Mouse (Mus musculus) C2C12 (cell line): ENCODE measurements around the gene Lmntd1. TPM values are rescaled to one million over a fixed set of nuclear protein-coding genes. Genes with fewer than 3 reads are reported as not detected.
"Not testable (repeated sequence)": the region's sequence is repeated elsewhere in the genome, so short reads cannot be mapped to it uniquely, and the experiment has no call there.

Experiments used
- H3K27me3 ChIP-seq: one replicate; pipeline ENCODE4 v1.6.1; 2011; ENCODE audit not compliant: control insufficient read depth, insufficient read depth, insufficient read length
- H3K36me3 ChIP-seq: one replicate; pipeline ENCODE4 v1.6.1; 2011; ENCODE audit not compliant: control insufficient read depth, insufficient read depth
- H3K4me3 ChIP-seq: one replicate; pipeline ENCODE4 v1.5.1; 2011; ENCODE audit warnings: mild to moderate bottlenecking, control low read depth; ENCODE audit not compliant: poor library complexity, insufficient read depth, severe bottlenecking
- H3K79me2 ChIP-seq: one replicate; pipeline ENCODE4 v1.6.1; 2011; ENCODE audit not compliant: control insufficient read depth, insufficient read depth
- H3K79me3 ChIP-seq: one replicate; pipeline ENCODE4 v1.6.1; 2011; ENCODE audit warnings: low read depth, control low read depth
- H3ac ChIP-seq: one replicate; pipeline ENCODE3; 2011; ENCODE audit warnings: low read depth; ENCODE audit not compliant: control insufficient read depth, insufficient read length
- CEBPB ChIP-seq: IDR thresholded peaks from one replicate; pipeline ENCODE4 v1.6.1; 2011; ENCODE audit warnings: low read depth, mild to moderate bottlenecking, control low read depth, moderate library complexity
- CTCF ChIP-seq: IDR thresholded peaks from one replicate; pipeline ENCODE4 v1.5.1; 2011; ENCODE audit not compliant: control insufficient read depth, insufficient read depth, insufficient read length
- FOSL1 ChIP-seq: IDR thresholded peaks from one replicate; pipeline ENCODE4 v1.8.0; 2011; ENCODE audit warnings: mild to moderate bottlenecking, low read length; ENCODE audit not compliant: poor library complexity, insufficient read depth, severe bottlenecking
- MAX ChIP-seq: IDR thresholded peaks from one replicate; pipeline ENCODE4 v1.6.1; 2011; ENCODE audit warnings: mild to moderate bottlenecking, control low read depth
- MYOD1 ChIP-seq: IDR thresholded peaks from one replicate; pipeline ENCODE4 v1.6.1; 2011; ENCODE audit warnings: low read depth; ENCODE audit not compliant: control insufficient read depth, insufficient read length
- MYOG ChIP-seq: IDR thresholded peaks from one replicate; pipeline ENCODE4 v1.6.1; 2011; ENCODE audit not compliant: control insufficient read depth, insufficient read length; ENCODE audit errors: extremely low read depth
- USF1 ChIP-seq: IDR thresholded peaks from one replicate; pipeline ENCODE4 v1.6.1; 2011; ENCODE audit warnings: low read depth, mild to moderate bottlenecking, control low read depth, moderate library complexity
- polyA plus RNA-seq: library from polyadenylated mRNA; unstranded; fragments of >200 nt; fragmentation: generic; extraction: Trizol; gene quantifications from one replicate; pipeline ENCODE4 v1.2.1, GENCODE M21; 2012; ENCODE audit warnings: missing spikeins

The Lmntd1 gene
- polyA plus RNA-seq, 1 experiment, result not detected

- H3K27me3 ChIP-seq, result no peaks in the 10 kb centered on the region
- no peak overlapping the region for H3K4me3 ChIP-seq
- no peaks in the 10 kb centered on the region for H3K36me3 ChIP-seq
- TF ChIP-seq CTCF, result no peak
- TF ChIP-seq MYOD1, result no peak
- TF ChIP-seq MYOG, result no peak
- no peak for TF ChIP-seq USF1
- no peaks in the 10 kb centered on the region for H3K79me3 ChIP-seq
- no peaks in the 10 kb centered on the region for H3K79me2 ChIP-seq
- no peak overlapping the region for H3ac ChIP-seq
Measured at GRCm38 (mm10) chr6:145342836-145343235, 271.3 kb downstream of the Lmntd1 start.

DNA sequence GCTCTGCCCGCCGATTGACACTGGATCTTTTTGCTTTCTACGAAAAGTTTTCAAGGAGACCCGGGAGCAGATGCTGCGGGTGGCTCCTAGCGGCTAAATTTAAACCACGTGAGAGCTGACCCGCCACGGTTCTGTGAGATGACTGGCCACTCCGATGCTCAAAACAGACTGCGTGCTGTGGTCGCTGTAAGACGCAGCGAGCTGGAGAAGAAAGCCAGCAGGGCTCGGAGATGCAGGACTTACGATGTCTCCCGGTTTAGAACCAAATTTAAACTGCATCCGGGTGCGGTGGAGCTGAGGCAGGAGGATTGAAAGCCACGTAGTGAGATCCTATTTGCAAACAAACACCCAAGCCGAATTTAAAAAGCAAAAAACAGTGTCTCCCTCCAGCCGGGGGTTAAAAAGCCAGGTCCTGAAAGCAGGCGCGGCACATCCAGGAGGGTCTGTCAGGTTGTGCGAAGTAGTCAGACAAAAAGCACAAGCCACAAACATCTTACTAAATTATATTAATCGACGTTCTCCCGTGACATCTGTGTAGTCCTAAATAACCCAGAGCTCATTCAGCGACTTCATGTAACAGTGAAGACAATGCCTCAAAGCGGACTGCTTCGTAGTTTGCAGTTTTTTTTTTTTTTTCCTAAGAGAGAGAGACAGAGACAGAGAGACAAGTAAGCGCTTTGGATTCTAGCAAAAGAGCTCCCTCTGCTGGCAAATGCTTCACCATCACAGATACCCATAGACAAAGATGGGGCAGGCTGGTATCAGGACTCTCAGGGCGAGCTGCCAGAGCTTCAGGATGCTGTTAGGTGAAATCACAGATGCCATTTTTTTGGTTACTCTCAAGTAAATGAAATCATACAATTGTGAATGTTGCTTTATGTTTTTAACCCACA is 272.6 kb downstream of the Lmntd1 start:
- Histone ChIP-seq H3K27me3 (no peaks in the 10 kb centered on the region), H3ac (peak overlapping the region; percentile 25), H3K4me3 (peak overlapping the region; percentile 41), H3K79me2 (no peaks in the 10 kb centered on the region), H3K79me3 (no peaks in the 10 kb centered on the region), H3K36me3 (no peaks in the 10 kb centered on the region)
- TF ChIP-seq MAX (peak; percentile 70), CTCF (peak; percentile 48), MYOD1 (no peak), FOSL1 (no peak), MYOG (no peak), USF1 (peak; percentile 64), CEBPB (no peak)

DNA sequence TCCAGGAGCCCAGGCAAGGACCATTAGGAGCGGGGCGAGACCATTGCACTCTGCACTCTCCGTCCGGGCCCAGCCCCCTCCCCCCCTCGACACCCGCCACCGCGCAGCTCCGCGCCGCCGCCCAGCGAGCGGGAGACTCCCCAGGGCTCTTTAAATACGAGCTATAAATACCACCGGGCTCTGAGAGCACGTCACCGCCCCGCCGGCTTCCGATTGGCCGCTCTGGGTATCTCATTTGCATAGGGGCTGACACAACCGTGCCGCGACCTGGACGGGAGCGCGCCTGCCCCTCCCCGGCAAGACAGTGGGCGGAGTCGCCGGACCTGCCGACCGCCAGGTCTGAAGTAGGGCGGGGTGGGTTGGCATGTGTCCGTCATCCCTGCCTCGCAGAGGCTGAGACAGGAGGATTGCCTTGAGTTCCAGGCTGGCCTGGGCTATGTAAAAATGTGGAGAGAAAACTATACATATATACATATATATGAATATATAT is 273.4 kb downstream of the Lmntd1 start:
- Histone ChIP-seq H3K36me3 (no peaks in the 10 kb centered on the region), H3K79me2 (no peaks in the 10 kb centered on the region), H3K4me3 (peak overlapping the region; percentile 41), H3K27me3 (no peaks in the 10 kb centered on the region), H3K79me3 (no peaks in the 10 kb centered on the region), H3ac (peak overlapping the region; percentile 56)
- TF ChIP-seq MAX (peak; percentile 67), CTCF (no peak), USF1 (no peak)

DNA sequence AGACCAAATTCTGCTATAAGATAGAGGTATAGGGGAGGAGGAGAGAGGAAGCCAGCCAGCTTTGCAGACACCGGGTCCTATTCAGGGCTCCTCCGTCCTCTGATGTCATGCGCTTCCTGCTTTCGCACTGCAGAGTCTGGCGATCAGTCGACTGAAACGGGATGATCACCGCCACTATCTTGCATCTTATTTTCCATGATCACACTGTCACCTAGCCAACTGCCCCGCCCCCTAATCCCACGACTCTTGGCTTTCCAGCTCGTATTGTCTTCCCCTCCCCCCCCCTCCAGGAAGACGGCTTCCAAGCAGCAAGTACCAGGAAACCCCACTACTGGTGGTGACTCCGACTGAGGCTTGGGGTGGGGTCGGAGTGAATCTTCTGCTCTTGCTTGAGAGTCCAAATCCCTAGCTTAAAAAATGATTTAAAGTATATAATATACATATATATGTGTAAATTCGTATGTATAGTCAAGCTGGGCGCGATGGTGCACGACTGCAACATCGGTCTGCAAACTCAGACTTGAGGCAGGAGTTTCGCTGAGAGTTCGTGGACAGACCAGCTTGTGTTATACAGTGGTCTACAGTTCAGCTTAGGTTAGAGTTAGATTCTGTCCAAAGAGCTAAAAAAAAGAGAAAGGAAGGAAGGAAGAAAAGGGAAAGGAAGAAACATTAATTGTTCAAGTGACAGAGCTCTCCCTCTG is 274.0 kb downstream of the Lmntd1 start:
- no peaks in the 10 kb centered on the region for H3K79me3 ChIP-seq
- H3K36me3 ChIP-seq, result no peaks in the 10 kb centered on the region
- TF ChIP-seq CTCF (no peak), MYOD1 (no peak), FOSL1 (no peak), USF1 (no peak), MAX (no peak), MYOG (no peak), CEBPB (no peak)
- H3K27me3 ChIP-seq, result no peaks in the 10 kb centered on the region
- H3K79me2 ChIP-seq, result no peaks in the 10 kb centered on the region
- H3ac ChIP-seq, result peak overlapping the region; percentile 56
- H3K4me3 ChIP-seq, result peak overlapping the region; percentile 19

GRCm38 (mm10) chr6:145338571-145339294 is 275.4 kb downstream of the Lmntd1 start:
- no peaks in the 10 kb centered on the region for H3K36me3 ChIP-seq
- H3K79me2 ChIP-seq, result no peaks in the 10 kb centered on the region
- no peaks in the 10 kb centered on the region for H3K79me3 ChIP-seq
- H3K4me3 ChIP-seq, result no peak overlapping the region
- no peak overlapping the region for H3ac ChIP-seq
- H3K27me3 ChIP-seq, result no peaks in the 10 kb centered on the region
- no peak for TF ChIP-seq FOSL1
- no peak for TF ChIP-seq MYOG
- no peak for TF ChIP-seq CTCF
- no peak for TF ChIP-seq USF1
- no peak for TF ChIP-seq MAX
- no peak for TF ChIP-seq MYOD1

DNA sequence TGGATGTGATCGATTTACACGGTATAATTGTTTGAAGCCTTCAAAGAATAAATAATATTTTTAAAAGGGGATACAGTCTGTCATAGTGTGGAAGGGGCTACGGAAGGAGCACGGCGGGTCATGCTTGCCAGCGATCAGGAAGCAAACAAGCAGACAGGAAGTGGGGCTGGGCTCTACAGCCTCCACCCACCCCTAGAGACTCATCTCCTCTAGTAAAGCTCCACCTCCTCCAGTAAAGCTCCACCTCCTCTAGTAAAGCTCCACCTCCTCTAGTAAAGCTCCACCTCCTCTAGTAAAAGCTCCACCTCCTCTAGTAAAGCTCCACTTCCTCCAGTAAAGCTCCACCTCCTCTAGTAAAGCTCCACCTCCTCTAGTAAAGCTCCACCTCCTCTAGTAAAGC is 276.6 kb downstream of the Lmntd1 start:
- not testable (repeated sequence) for H3K79me2 ChIP-seq, H3K4me3 ChIP-seq, H3K36me3 ChIP-seq, H3K27me3 ChIP-seq, H3ac ChIP-seq, H3K79me3 ChIP-seq
